Mouse (Mus musculus): ENCODE data around the gene Lmln. TPM values are rescaled to one million over a fixed set of nuclear protein-coding genes. Genes with fewer than 3 reads are reported as not detected.
"Not testable (repeated sequence)": the region's sequence is repeated elsewhere in the genome, so short reads cannot be mapped to it uniquely, and the experiment has no call there.

The Lmln gene
- polyA plus RNA-seq (2015; fragmentation: Nextera tagmentation; extraction: Ambion mirVana), result 0.76 and 0.88 TPM in 2 replicates

- peak; percentile 55 for DNase-seq (ENCODE audit: low spot score)
Observed at GRCm38 (mm10) chr16:33062024-33062681, at the start of gene Lmln. Gene Lmln, plus strand, starts transcription at chr16:33062521.

DNA sequence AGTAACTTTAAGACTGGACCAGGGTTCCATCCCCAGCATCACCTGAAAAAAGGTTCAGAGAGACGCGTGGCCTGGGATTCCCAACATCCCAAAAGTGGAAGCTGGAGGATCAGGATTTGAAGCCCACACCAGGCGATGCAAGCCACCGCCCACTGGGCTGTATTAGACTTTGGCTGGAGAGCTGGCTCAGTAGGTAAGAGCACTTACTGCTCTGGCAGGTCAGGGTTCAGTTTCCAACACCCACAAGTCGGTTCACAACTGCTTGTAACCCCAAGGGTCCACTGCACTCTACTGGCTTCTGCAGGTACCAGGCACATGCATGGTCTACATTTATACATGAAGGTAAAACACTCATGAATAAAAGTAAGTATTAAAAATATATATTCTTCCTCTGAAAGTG lies 48.5 kb upstream of the Lmln start:
- DNase-seq (ENCODE audit: low spot score), result no peak

DNA sequence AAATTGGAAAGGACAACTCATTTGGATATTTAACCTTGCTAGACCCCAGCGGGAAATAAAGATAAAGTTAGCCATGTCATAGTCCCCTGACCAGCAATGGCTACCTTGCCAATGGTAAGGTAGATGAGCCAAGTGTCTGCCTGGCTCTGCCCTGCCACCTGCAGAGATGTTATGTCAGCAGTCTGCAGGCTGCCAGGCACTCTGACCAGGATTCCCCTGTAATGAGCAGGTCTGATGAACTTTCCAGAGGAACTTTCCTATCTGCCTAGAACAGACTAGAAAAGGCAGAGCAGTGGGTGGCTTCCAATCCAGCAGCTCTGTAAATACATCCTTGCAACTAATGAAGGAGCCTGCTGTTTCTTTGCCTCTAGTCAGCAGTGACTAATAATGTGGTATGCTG lies 47.4 kb upstream of the Lmln start:
- no peak for DNase-seq (ENCODE audit: low spot score)

GRCm38 (mm10) chr16:33015396-33015907 lies 46.9 kb upstream of the Lmln start:
- no peak for DNase-seq (ENCODE audit: low spot score)

- DNase-seq (ENCODE audit: low spot score), result no peak
Observed at GRCm38 (mm10) chr16:33015986-33016385, 46.3 kb upstream of the Lmln start.

DNA sequence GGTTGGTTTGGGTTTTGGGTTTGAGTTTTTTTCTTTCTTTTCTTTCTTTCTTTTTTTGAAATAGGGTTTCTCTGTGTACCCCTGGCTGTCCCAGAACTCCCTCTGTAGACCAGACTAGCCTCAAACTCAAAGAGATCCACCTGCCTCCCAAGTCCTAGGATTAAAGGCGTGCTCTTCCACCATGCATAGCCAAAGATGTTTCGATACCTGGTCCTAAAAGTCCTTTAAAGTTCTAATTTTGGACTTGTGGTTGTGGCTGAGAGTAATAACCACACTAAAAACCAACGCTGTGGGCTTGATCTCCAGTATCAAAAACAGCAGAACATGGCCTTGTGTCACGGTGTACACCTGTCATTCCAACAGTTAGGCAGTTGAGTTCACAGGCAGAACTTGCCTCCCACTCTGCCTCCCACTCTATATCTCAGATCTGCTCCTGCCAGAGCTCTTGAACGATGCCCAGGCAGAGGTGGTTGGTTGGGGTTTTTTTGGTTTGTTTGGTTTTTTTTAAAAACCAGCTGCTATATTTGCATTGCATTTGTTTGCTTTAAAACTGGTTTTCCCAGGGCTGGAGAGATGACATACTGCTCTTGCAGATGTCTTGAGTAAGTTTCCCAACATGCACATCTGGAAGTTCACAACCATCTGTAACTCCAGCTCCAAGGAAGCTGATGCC lies 44.5 kb upstream of the Lmln start:
- peak; percentile 16 for DNase-seq (ENCODE audit: low spot score)

DNA sequence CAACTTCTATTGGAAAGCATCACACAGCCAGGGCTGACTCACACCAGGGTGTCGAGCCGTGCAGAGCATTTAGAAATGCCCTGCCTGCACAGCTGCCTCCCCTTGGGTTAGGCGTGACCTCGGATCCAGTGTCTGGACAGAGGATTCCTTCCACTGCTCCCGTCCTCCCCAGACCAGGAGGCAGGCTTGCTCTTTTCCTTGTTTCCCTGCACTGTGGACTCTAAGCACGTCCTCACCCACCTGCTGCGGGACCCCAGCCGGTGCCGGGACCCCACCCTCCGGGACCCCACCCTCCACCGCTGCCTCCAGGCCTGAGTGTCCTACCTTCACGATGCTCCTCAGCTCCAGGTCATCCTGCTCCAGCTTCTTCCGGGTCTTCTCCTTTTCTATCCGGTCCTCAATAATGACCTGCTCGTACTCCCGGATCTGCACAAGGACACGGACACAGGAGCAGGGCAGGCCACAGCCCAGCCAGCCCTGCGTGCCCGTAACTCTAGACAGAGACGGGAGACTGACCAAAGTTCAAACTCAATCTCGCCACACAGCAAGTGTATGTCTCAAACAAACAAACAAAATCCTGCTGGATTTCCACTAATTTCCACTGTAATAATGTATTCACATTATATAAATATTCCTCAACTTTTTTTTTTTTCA lies 43.1 kb upstream of the Lmln start:
- DNase-seq (ENCODE audit: low spot score), result no peak

GRCm38 (mm10) chr16:33021381-33021780 lies 40.9 kb upstream of the Lmln start:
- no peak for DNase-seq (ENCODE audit: low spot score)

DNA sequence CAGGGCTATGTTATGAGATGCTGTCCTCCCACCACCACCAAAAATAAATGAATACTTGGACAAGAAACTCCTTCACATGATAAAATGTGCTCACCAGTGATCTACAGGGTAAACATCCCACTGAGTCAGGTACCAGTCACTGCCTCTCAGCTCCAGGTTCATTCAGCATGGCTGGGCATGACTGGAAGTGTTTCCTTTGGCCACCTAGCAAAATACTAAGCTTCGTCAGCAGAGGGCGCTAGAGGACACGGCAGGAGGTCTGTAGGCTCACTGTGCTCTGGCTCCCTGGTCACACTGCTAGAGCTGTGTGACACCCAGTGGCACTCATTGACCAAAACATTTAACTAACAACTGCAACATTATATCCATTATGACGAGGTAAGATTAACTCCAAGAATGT lies 38.6 kb upstream of the Lmln start:
- DNase-seq (ENCODE audit: low spot score), result peak; percentile 83

- peak; percentile 57 for DNase-seq (ENCODE audit: low spot score)
Observed at GRCm38 (mm10) chr16:33024456-33025104, 37.7 kb upstream of the Lmln start.

DNA sequence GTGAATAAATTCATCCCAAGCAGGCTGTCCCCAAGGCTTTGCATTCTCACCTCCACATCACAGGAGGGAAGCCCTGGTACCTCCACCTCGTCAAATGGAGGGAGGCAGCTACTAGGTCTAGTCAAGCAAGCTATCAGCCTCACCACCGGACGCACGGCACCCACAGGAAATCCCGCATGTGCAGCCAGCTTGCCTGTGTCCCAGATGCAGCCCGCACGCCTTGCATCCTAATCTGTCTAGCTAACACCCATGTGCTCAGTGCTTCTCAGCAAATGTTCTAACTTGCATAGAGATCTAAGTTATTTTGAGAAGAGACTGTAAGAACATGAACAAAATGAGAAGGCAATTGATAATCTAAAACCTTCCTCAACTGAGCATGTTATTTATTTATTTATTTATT lies 36.0 kb upstream of the Lmln start:
- DNase-seq (ENCODE audit: low spot score), result peak; percentile 29

GRCm38 (mm10) chr16:33036006-33036405 lies 26.3 kb upstream of the Lmln start:
- DNase-seq (ENCODE audit: low spot score), result no peak

- no peak for DNase-seq (ENCODE audit: low spot score)
Observed at GRCm38 (mm10) chr16:33042682-33043081, 19.6 kb upstream of the Lmln start.

GRCm38 (mm10) chr16:33043268-33043667 lies 19.1 kb upstream of the Lmln start:
- DNase-seq (ENCODE audit: low spot score), result peak; percentile 54

DNA sequence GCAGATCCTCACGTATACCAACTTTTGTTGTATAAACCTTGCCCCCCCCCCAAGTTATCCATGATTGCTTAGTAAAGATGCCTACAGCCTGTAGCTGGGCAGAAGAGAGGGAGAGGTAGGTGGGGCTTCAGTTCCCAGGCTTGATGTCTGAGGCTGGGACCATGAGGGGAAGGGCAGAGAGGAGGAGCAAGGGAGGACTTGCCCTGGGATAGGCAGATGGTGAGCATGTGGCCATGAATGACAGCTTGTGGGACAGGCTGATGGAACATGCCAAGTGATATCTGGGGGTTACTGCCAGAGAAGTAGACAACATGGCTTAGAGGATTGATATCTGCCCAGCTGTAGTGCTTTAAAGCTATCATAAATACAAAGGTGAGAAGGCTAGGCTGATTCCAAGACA lies 14.3 kb upstream of the Lmln start:
- no peak for DNase-seq (ENCODE audit: low spot score)

DNA sequence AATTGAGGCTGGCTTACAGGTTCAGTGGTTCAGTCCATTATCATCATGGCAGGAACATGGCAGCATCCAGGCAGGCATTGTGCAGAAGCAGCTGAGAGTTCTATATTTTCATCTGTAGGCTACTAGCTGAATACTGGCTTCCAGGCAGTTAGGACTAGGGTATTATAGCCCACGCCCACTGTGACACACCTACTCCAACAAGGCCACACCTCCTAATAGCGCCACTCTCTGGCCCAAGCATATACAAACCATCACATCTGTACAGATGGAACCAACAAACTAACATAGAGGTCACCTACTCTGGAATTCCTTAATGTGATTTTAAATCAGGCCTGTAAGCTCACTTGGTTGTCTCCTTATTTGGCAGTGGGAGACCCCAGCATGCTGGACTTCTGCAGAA lies 13.6 kb upstream of the Lmln start:
- no peak for DNase-seq (ENCODE audit: low spot score)

DNA sequence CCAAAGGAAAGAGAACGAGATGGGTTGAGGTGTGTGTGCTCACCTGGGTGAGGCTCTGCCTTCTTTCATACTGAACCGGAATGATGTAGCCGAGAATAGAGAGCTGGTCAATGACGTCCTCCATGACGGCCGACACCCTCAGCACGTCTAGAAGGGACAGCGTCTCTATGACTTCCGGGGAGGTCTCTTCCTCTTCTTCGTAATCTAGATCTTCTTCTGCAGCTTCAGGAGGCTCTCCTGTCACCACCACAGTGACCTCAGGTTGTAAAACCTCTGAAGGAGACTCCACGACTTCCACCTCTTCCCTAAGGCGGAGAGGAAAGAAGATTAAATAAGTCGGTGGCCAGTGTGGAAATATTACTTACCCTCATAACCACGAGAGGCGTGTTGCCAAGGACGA lies 12.5 kb upstream of the Lmln start:
- DNase-seq (ENCODE audit: low spot score), result no peak

DNA sequence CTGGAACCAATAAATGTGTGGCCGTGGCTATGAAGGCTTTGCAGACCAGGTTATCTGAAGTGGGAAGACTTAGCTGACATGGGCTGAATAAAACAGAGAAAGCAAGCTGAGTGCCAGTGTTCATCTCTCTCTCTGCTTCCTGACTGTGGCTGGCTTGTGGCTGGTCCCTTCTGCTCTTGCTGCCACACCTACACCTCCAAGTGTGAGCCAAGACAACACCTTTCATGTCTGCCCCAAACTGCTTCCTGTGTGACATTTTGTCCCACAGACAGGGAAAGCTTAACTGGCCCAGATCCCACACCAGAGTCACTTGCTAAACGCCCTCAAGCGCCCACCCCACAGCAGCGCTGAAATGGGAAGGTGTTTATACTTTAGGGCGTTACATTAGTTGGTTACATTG lies 9.2 kb upstream of the Lmln start:
- no peak for DNase-seq (ENCODE audit: low spot score)

DNA sequence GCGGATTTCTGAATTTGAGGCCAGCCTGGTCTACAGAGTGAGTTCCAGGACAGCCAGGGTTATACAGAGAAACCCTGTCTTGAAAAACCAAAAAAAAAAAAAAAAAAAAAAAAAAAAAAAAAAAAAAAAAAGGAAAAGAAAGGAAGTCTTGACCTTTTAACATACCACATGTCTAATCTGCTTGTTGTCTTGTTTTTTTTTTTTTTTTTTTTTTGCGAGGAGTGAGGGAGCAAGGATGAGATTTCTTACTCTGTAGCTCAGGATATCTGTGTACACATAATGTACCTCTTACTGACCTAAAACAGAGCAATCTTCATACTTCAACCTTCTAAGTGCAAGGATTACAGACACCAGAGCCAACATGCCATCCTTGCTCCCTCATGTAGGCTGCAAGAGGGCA lies 7.4 kb upstream of the Lmln start:
- DNase-seq (ENCODE audit: low spot score), result not testable (repeated sequence)

DNA sequence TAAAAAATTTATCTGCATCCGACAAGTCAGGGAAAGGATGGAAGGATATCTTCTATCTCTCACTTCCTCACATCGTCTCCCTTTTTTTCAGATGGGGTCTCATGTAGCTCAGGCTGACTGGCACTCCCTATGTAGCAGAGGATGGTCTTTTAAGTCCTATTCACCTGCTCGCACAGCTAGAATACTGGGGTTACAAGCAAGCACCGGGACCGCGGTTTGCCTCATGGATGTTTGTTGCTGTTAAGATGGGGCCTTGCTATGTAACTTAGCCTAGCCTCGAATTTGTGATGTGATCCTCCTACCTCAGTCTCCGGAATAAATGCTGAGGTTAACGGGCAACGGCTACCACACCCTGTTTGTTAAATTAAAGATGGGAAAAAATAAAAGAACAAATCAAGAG lies 6.7 kb upstream of the Lmln start:
- DNase-seq (ENCODE audit: low spot score), result no peak

DNA sequence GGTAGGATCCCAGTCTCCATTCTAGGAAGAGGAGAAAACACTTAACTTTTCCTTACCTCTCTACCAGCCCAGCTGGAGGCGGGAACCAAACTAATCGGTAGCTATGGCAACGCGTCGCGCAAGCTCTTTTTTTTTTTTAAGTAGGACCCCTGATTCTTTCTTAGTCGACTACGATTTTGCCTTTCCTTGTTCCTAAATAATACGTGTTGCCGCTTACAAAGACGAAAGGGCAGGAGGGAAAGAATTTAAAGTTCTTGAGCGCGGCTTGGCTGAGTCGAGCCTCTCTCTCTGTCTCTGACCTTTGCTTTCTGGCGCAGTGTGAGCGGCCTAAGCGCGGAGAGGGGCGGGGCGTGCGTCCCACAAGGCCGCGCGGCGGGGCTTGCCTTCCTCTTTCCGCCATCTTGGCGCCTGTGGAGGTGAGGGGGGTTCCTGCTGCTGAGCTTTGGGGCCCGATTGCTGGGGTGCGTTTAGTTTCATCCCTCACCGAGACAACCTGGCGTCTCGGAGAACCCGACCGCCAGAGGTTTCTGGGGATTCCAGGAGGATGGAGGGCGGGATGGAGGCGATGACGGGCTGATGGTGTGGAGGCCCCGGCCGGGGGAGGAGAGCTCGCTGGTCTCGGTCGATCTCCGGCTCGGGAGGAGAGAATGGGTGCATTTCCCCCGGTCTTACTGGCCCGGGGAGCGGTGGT lies 6.1 kb upstream of the Lmln start, which contains the start of the genes Iqcg and Rpl35a:
TSS of gene Iqcg (minus strand) at position 124 of the 691 bp plus-strand sequence.
TSS of gene Rpl35a (plus strand) at position 359 of the 691 bp plus-strand sequence.
- DNase-seq (ENCODE audit: low spot score), result peak; percentile 91
